Mouse (Mus musculus): ENCODE results near the gene Rpgr.

DNA sequence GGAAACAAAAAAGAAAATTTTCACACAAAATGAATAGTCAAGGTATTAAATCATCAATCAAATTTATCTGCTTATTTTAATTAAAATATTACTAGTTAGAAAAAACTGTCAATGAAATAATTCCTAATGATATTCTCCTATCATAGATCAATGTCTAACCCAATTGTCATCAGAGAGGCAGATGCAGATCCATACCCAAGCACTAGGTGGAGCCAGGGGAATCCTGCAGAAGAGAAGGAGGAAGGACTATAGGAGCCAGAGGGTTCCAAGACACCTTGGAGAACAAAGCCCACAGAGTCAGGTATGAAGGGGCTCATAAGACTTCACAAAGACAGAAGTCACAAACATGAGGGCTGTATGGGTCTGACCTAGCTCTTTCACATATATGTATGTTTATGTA, 182.1 kb downstream of the Rpgr start:
- TF ChIP-seq CTCF (IDR thresholded peaks at IDR 0.05; ENCODE audit: low read depth) (no peak; the same call in 1 of the 2 replicates), EP300 (IDR thresholded peaks at IDR 0.05; ENCODE audit: low read depth) (no peak)
